Mouse (Mus musculus) liver, embryonic 14.5 days (tissue): ENCODE data around the gene Supt3.

ENCODE experiments used
- CTCF ChIP-seq: IDR thresholded peaks from 2 replicates; pipeline ENCODE4 v1.5.1; 2016; ENCODE audit warnings: antibody characterized with exemption, low read depth, control low read depth
- EP300 ChIP-seq: IDR thresholded peaks from 2 replicates; pipeline ENCODE4 v1.6.1; 2016; ENCODE audit warnings: antibody characterized with exemption, low read depth

DNA sequence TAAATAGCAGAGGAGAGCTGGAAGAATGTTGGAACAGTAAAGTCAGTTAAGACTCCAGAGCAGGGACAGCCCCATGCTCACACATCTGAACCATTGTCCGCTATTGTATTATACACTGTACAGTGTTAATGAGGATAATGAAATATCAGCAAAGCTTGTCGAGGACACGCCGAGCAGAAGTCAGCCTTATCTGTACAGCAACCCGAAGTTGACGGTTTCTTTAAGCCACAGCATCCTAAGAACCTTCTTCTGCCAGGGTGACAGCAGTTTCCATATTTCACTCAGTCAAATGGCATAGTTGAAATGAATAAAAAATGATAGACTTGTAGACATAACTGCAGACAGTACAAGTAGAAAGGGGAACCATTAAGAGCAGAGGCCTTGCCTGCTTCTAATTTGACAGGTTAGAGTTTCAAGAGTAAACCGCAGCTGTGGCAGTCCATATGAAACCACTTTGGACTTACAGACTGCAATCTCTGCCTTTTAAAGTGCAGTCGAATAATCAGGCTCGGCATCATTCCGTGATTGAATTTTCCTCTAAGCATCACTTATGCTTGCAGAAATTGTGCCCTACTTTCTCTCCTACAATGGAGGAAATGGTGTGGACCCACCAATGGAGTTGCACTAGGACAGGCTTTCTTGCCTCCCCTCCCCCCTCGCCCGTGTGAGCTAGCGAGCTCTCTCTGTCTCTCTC, 227.7 kb downstream of the Supt3 start:
- TF ChIP-seq CTCF, result no peak
- TF ChIP-seq EP300, result no peak
